ENCODE assay signal across 28 mouse cellular contexts in the genomic region with DNA sequence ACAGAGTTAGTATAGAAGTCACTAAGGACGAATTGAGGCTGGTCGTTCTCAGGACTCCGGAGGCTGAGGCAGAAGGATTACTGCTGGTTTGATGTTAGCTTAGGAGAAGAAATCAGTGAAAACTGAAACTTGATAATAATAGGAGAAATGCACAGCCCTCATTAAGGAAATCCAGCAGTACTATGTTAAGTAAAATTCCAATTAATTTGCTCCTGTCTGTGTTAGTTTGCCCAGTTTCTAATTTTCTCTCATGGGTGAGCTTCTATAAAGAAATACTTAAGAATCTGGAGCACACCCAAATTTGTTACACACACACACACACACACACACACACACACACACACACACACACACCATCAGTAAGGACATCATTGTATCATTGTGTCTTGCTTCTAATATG.
"Had no signal": no experiment of that assay in that cellular context is flagged by ENCODE, and none has a peak within 500 bp of the region (broad histone marks: within the 10 kb centered on the region; RNA-seq: fewer than 3 reads in every experiment).

No protein-coding gene starts in this region.

- H3K36me3 ChIP-seq: heart, embryonic 10.5 days; heart, embryonic 12.5 days; hindbrain, embryonic 10.5 days; hindbrain, embryonic 12.5 days; intestine, embryonic 15.5 days; limb, embryonic 10.5 days; limb, embryonic 12.5 days; liver, embryonic 13.5 days; liver, embryonic 15.5 days had no signal

- H3K9me3 ChIP-seq: heart, embryonic 10.5 days; heart, embryonic 12.5 days; hindbrain, embryonic 10.5 days; hindbrain, embryonic 12.5 days; intestine, embryonic 15.5 days; limb, embryonic 10.5 days; limb, embryonic 12.5 days; liver, embryonic 13.5 days; liver, embryonic 15.5 days had no signal

- H3K9ac ChIP-seq: heart, embryonic 12.5 days; hindbrain, embryonic 12.5 days; hindbrain, embryonic 14.5 days; intestine, embryonic 15.5 days; limb, embryonic 12.5 days; liver, embryonic 13.5 days; liver, embryonic 15.5 days had no signal

- H3K4me3 ChIP-seq: gastrocnemius, adult 2 months; heart, embryonic 10.5 days; heart, embryonic 12.5 days; hindbrain, embryonic 10.5 days; hindbrain, embryonic 12.5 days; intestine, embryonic 15.5 days; layer of hippocampus, adult 2 months; left cerebral cortex, adult 2 months; limb, embryonic 10.5 days; limb, embryonic 12.5 days; liver, embryonic 13.5 days; liver, embryonic 15.5 days had no signal

- H3K27ac ChIP-seq: gastrocnemius, adult 2 months; heart, embryonic 10.5 days; hindbrain, embryonic 10.5 days; hindbrain, embryonic 12.5 days; hindbrain, embryonic 14.5 days; intestine, embryonic 15.5 days; layer of hippocampus, adult 2 months; left cerebral cortex, adult 2 months; limb, embryonic 10.5 days; limb, embryonic 12.5 days; liver, embryonic 13.5 days; liver, embryonic 15.5 days had no signal

- DNase-seq: gastrocnemius, adult 2 months; gastrocnemius, postnatal 10 days; gastrocnemius, postnatal 25 days; heart, adult 18-20 months; heart, postnatal 10 days; heart, postnatal 4 days; kidney, adult 18-20 months; kidney, adult 8-10 months; kidney, postnatal 10 days; kidney, postnatal 25 days; kidney, postnatal 4 days; liver; liver, embryonic 13.5 days had no signal

- H3K4me1 ChIP-seq: heart, embryonic 10.5 days; heart, embryonic 12.5 days; intestine, embryonic 15.5 days; limb, embryonic 12.5 days; liver, embryonic 13.5 days; liver, embryonic 15.5 days had no signal

- H3K4me2 ChIP-seq: heart, embryonic 12.5 days; hindbrain, embryonic 12.5 days; hindbrain, embryonic 14.5 days; intestine, embryonic 15.5 days; limb, embryonic 12.5 days; liver, embryonic 11.5 days; liver, embryonic 13.5 days; liver, embryonic 15.5 days had no signal

- ATAC-seq: hindbrain, embryonic 16.5 days; inflammation-experienced regulatory T-cells, adult 6 months; intestine, embryonic 15.5 days; intestine, postnatal 0 days had no signal

- H3K27me3 ChIP-seq: hindbrain, embryonic 12.5 days; intestine, embryonic 15.5 days; limb, embryonic 12.5 days; liver, embryonic 13.5 days; liver, embryonic 15.5 days had no signal
